Mouse (Mus musculus) neural tube, postnatal 0 days (tissue): Measurements from ENCODE around the gene Mageh1. TPM values are rescaled to one million over a fixed set of nuclear protein-coding genes. Genes with fewer than 3 reads are reported as not detected.

ENCODE experiments used
- polyA plus RNA-seq: library from polyadenylated mRNA; unstranded; fragments of >200 nt; fragmentation: Nextera tagmentation; extraction: Ambion mirVana; gene quantifications from 2 replicates; pipeline ENCODE4 v1.2.1, GENCODE M21; 2015

Mageh1 gene
- polyA plus RNA-seq: 117 TPM in 2 replicates

DNA sequence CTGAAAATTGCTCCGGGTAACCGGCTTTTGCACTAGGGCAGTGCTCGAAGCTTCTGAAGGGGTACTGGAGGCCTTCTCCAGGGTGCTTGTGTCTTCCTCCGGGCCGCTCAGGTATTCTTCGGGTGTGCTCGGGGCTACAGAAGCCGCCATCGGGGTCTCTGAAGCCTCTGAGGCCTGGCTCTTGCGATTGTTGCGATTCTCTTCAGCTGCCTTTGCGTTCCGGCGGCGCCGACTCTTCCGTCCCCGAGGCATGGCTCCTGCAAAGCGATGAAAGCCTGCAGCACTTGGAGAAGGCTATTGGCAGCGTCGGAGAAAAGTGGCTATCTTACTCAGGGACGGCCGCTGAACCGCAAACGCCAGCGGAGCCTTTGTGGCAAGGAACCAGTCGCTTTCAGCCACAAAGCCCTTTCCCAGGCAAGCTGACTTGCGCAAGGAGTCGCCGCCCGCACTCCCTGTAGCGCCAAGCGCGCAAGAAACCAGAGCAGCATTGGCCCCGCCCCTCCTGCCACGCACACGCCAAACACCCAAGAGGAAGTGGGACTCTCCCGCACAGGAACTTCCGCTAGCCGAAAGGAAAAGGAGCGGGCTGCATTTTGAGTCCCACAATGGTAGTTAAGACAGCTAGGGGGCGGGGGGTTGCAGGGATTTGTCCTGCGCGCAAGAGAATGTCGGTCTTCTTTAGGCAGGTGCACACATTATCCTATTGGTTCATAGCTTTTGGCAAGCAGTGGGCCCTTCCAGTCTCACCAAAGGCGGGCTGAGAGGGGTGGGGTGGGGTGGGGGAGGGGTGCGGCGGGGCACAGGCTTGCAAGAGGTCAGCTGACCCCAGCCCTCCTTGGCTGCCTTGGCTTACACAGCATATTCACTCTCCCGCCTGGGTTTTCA is at the start of gene Mageh1:
Mageh1 (minus strand) TSS at position 489 of the 885 bp plus-strand sequence.

DNA sequence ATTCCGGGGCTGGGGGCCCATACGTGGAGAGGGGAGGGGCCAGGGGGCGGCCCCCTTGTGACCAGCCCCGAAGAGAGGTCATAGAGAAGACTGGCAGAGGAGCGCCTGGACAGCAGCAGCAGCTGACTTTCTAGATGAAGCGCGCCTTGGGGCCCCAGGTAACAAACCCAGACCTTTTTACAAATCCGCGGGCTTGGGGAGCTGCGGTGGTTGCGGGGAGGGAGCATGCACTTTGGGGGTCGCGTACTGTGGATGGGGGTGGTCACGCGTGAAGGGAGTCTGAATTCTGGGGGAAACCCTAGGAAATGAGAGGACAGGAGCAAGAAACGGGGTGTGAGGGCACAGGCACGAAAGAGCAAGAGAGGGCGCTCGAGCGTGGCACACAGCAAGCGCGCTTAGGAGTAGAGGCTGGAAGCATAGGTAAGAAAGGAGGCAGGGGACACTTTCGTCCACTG is 31.0 kb downstream of the Mageh1 start, which contains the start of gene Usp51:
Usp51 (plus strand) TSS at position 83 of the 455 bp plus-strand sequence.

Other genes starting within 250 kb of the Mageh1 start
- gene Usp51, start 31.1 kb downstream of the Mageh1 start, polyA plus RNA-seq: 3.9 and 4.9 TPM in 2 replicates
- gene Foxr2, start 81.2 kb upstream of the Mageh1 start, polyA plus RNA-seq: 0.62 and 1.1 TPM in 2 replicates
- 19.3 and 22.0 TPM in 2 replicates for gene Rragb, start 102.4 kb upstream of the Mageh1 start, polyA plus RNA-seq
- gene Klf8, start 199.9 kb upstream of the Mageh1 start, polyA plus RNA-seq: 2.2 and 3.9 TPM in 2 replicates